Mouse (Mus musculus) forebrain, embryonic 11.5 days (tissue): ENCODE measurements at regions not wholly inside any gene's neighbourhood (a gene's known extent, or its start where the extent isn't known, plus 50 kb on each side); places are given as distances from the start of the nearest gene placed in this dataset.

ENCODE experiments used
- ATAC-seq: fragments of 200-750 bp; cut with Nextera tagmentation; replicated peaks from 2 replicates; pipeline ENCODE4 v1.8.0; 2017; ENCODE audit warnings: moderate TSS enrichment; ENCODE audit not compliant: low FRiP score
- DNase-seq: peaks from one replicate; pipeline ENCODE4 v3.0.0-alpha.2; 2017; ENCODE audit warnings: low spot score
- H3K27ac ChIP-seq: fragments of 300-500 bp; sonication (generic); 2 replicates; pipeline ENCODE4 v1.5.1; 2014; ENCODE audit warnings: low read depth, low read length
- H3K27me3 ChIP-seq: fragments of 300-500 bp; sonication (generic); 2 replicates; pipeline ENCODE4 v1.6.1; 2014; ENCODE audit warnings: mild to moderate bottlenecking, low read length, mixed read lengths; ENCODE audit not compliant: control insufficient read depth, insufficient read depth
- H3K36me3 ChIP-seq: fragments of 300-500 bp; sonication (generic); 2 replicates; pipeline ENCODE4 v1.6.1; 2014; ENCODE audit warnings: mild to moderate bottlenecking, low read length, moderate library complexity, mixed read lengths; ENCODE audit not compliant: control insufficient read depth, insufficient read depth
- H3K4me1 ChIP-seq: fragments of 300-500 bp; sonication (generic); replicated peaks from 2 replicates; pipeline ENCODE4 v1.6.1; 2014; ENCODE audit warnings: low read length, mixed read lengths; ENCODE audit not compliant: control insufficient read depth, insufficient read depth
- H3K4me2 ChIP-seq: fragments of 300-500 bp; sonication (generic); 2 replicates; pipeline ENCODE4 v1.6.1; 2014; ENCODE audit warnings: low read depth, mild to moderate bottlenecking, low read length, moderate library complexity, mixed read lengths; ENCODE audit not compliant: severe bottlenecking
- H3K4me3 ChIP-seq: fragments of 300-500 bp; sonication (generic); 2 replicates; pipeline ENCODE4 v1.5.1; 2014; ENCODE audit warnings: low read depth, low read length
- H3K9ac ChIP-seq: fragments of 300-500 bp; sonication (generic); 2 replicates; pipeline ENCODE4 v1.6.1; 2014; ENCODE audit warnings: low read length
- H3K9me3 ChIP-seq: fragments of 300-500 bp; sonication (generic); 2 replicates; pipeline ENCODE4 v1.6.1; 2016; ENCODE audit warnings: low read length, mixed read lengths; ENCODE audit not compliant: control insufficient read depth
- WGBS: fragments of 180-500 bp; shearing (Covaris S2); extraction: QIAGEN DNeasy Blood & Tissue Kit; methylation state at CpG from one replicate; pipeline ENCODE4 v1.1.7; 2014; 5-methylcytosine and 5-hydroxymethylcytosine counted together

- no peak overlapping the region for H3K9ac ChIP-seq
- no peak overlapping the region for H3K27ac ChIP-seq
- no peaks in the 10 kb centered on the region for H3K36me3 ChIP-seq
- ATAC-seq: peak; percentile 69
- DNase-seq: peak; percentile 51
- H3K9me3 ChIP-seq: no peaks in the 10 kb centered on the region
- no peaks in the 10 kb centered on the region for H3K27me3 ChIP-seq
- no peaks in the 10 kb centered on the region; the same call in 1 of the 2 replicates for H3K4me1 ChIP-seq
- no peak overlapping the region for H3K4me3 ChIP-seq
- 15% methylated on average over 1 of the region's 1 CpGs for WGBS
- H3K4me2 ChIP-seq: no peak overlapping the region
Measured at GRCm38 (mm10) chr4:64570666-64571065, 523.9 kb upstream of the Tnc start.

- H3K9me3 ChIP-seq: no peaks in the 10 kb centered on the region
- H3K4me1 ChIP-seq: no peaks in the 10 kb centered on the region; the same call in 1 of the 2 replicates
- H3K27ac ChIP-seq: no peak overlapping the region
- H3K4me2 ChIP-seq: no peak overlapping the region
- H3K36me3 ChIP-seq: no peaks in the 10 kb centered on the region
- DNase-seq (no peak), ATAC-seq (no peak)
- H3K4me3 ChIP-seq: no peak overlapping the region
- no peak overlapping the region for H3K9ac ChIP-seq
- 57% methylated on average over 1 of the region's 1 CpGs for WGBS
- no peaks in the 10 kb centered on the region for H3K27me3 ChIP-seq
Measured at GRCm38 (mm10) chr4:64575901-64576300, 529.1 kb upstream of the Tnc start.

GRCm38 (mm10) chr4:64595014-64595599 lies 528.9 kb upstream of the Pappa start:
- H3K9ac ChIP-seq: no peak overlapping the region

GRCm38 (mm10) chr4:64598465-64598864 lies 525.5 kb upstream of the Pappa start:
- no peaks in the 10 kb centered on the region for H3K36me3 ChIP-seq
- DNase-seq (no peak), ATAC-seq (no peak)
- no peak overlapping the region for H3K9ac ChIP-seq
- no peak overlapping the region for H3K4me3 ChIP-seq
- no peak overlapping the region for H3K4me2 ChIP-seq
- no peaks in the 10 kb centered on the region for H3K9me3 ChIP-seq
- no peaks in the 10 kb centered on the region for H3K27me3 ChIP-seq
- no peaks in the 10 kb centered on the region; the same call in 1 of the 2 replicates for H3K4me1 ChIP-seq
- no peak overlapping the region for H3K27ac ChIP-seq

More at GRCm38 (mm10) chr4:64595014-64595599, 528.9 kb upstream of the Pappa start:
- 77% methylated on average over 8 of the region's 8 CpGs for whole genome bisulfite sequencing
- Histone ChIP-seq H3K36me3 (no peaks in the 10 kb centered on the region), H3K4me2 (no peak overlapping the region), H3K27me3 (no peaks in the 10 kb centered on the region), H3K4me1 (no peaks in the 10 kb centered on the region; the same call in 1 of the 2 replicates), H3K27ac (no peak overlapping the region), H3K9me3 (no peaks in the 10 kb centered on the region), H3K4me3 (no peak overlapping the region)
- ATAC-seq: no peak
- DNase-seq: no peak

- ATAC-seq (no peak), DNase-seq (no peak)
- H3K4me2 ChIP-seq: no peak overlapping the region
- H3K9me3 ChIP-seq: no peaks in the 10 kb centered on the region
- no peak overlapping the region for H3K4me3 ChIP-seq
- no peaks in the 10 kb centered on the region; the same call in 1 of the 2 replicates for H3K4me1 ChIP-seq
- H3K27me3 ChIP-seq: no peaks in the 10 kb centered on the region
- H3K27ac ChIP-seq: no peak overlapping the region
- WGBS: 89% methylated on average over 4 of the region's 4 CpGs
- H3K9ac ChIP-seq: no peak overlapping the region
- H3K36me3 ChIP-seq: no peaks in the 10 kb centered on the region
Measured at GRCm38 (mm10) chr4:64599222-64599621, 524.8 kb upstream of the Pappa start.

GRCm38 (mm10) chr4:64622771-64623170 lies 501.2 kb upstream of the Pappa start:
- H3K4me2 ChIP-seq: no peak overlapping the region
- no peak overlapping the region for H3K27ac ChIP-seq
- H3K36me3 ChIP-seq: no peaks in the 10 kb centered on the region
- H3K27me3 ChIP-seq: no peaks in the 10 kb centered on the region
- no peak overlapping the region for H3K9ac ChIP-seq
- no peak overlapping the region for H3K4me3 ChIP-seq
- no peak for ATAC-seq
- H3K4me1 ChIP-seq: no peaks in the 10 kb centered on the region
- no peak for DNase-seq
- no peaks in the 10 kb centered on the region for H3K9me3 ChIP-seq

- Histone ChIP-seq H3K27ac (no peak overlapping the region), H3K27me3 (no peaks in the 10 kb centered on the region), H3K36me3 (no peaks in the 10 kb centered on the region), H3K9me3 (no peaks in the 10 kb centered on the region), H3K4me2 (no peak overlapping the region), H3K4me1 (no peaks in the 10 kb centered on the region), H3K4me3 (no peak overlapping the region), H3K9ac (no peak overlapping the region)
- no peak for DNase-seq
- ATAC-seq: no peak
- 66% methylated on average over 1 of the region's 1 CpGs for WGBS
Measured at GRCm38 (mm10) chr4:64632189-64632588, 491.8 kb upstream of the Pappa start.

- H3K36me3 ChIP-seq: no peaks in the 10 kb centered on the region
- DNase-seq (no peak), ATAC-seq (no peak)
- 75% methylated on average over 2 of the region's 2 CpGs for WGBS
- no peaks in the 10 kb centered on the region for H3K4me1 ChIP-seq
- H3K27ac ChIP-seq: no peak overlapping the region
- no peaks in the 10 kb centered on the region for H3K9me3 ChIP-seq
- no peak overlapping the region for H3K4me2 ChIP-seq
- no peak overlapping the region for H3K9ac ChIP-seq
- H3K4me3 ChIP-seq: no peak overlapping the region
- no peaks in the 10 kb centered on the region for H3K27me3 ChIP-seq
Measured at GRCm38 (mm10) chr4:64635256-64635962, 488.6 kb upstream of the Pappa start.

GRCm38 (mm10) chr4:64640056-64640455 lies 483.9 kb upstream of the Pappa start:
- ATAC-seq: no peak
- no peaks in the 10 kb centered on the region for H3K9me3 ChIP-seq
- 88% methylated on average over 3 of the region's 3 CpGs for WGBS

More at GRCm38 (mm10) chr4:64640056-64640455, 483.9 kb upstream of the Pappa start:
- Histone ChIP-seq H3K4me2 (no peak overlapping the region), H3K4me3 (no peak overlapping the region), H3K27ac (no peak overlapping the region), H3K4me1 (no peaks in the 10 kb centered on the region), H3K36me3 (no peaks in the 10 kb centered on the region), H3K9ac (no peak overlapping the region), H3K27me3 (no peaks in the 10 kb centered on the region)
- no peak for DNase-seq
